Mouse (Mus musculus) myocyte (in vitro differentiated cells): ENCODE results near the gene Atp6v0d1. TPM values are rescaled to one million over a fixed set of nuclear protein-coding genes. Genes with fewer than 3 reads are reported as not detected.

Experiments
- H3K27me3 ChIP-seq: one replicate; pipeline ENCODE4 v1.6.1; 2011; ENCODE audit not compliant: control insufficient read depth, insufficient read depth, insufficient read length
- H3K36me3 ChIP-seq: one replicate; pipeline ENCODE4 v1.6.1; 2011; ENCODE audit not compliant: control insufficient read depth, insufficient read depth
- H3K4me2 ChIP-seq: one replicate; pipeline ENCODE4 v1.6.1; 2011; ENCODE audit warnings: low read depth, control low read depth
- H3K4me3 ChIP-seq: one replicate; pipeline ENCODE4 v1.5.1; 2011; ENCODE audit warnings: mild to moderate bottlenecking, control low read depth, moderate library complexity
- H3K79me2 ChIP-seq: one replicate; pipeline ENCODE4 v1.6.1; 2011; ENCODE audit not compliant: control insufficient read depth, insufficient read depth
- H3ac ChIP-seq: one replicate; pipeline ENCODE4 v1.6.1; 2011; ENCODE audit not compliant: control insufficient read depth, insufficient read length
- CEBPB ChIP-seq: IDR thresholded peaks from 2 replicates; pipeline ENCODE4 v1.6.1; 2011; ENCODE audit warnings: mild to moderate bottlenecking, moderate library complexity; ENCODE audit not compliant: poor library complexity, insufficient read depth, severe bottlenecking
- E2F4 ChIP-seq: IDR thresholded peaks from one replicate; pipeline ENCODE4 v1.6.1; 2011; ENCODE audit warnings: mild to moderate bottlenecking, control low read depth, moderate library complexity; ENCODE audit not compliant: insufficient read depth
- MAX ChIP-seq: IDR thresholded peaks from one replicate; pipeline ENCODE4 v1.6.1; 2011; ENCODE audit warnings: low read depth, mild to moderate bottlenecking, control low read depth
- MYOD1 ChIP-seq, 3 experiments: IDR thresholded peaks; one replicate each; pipeline ENCODE4 v1.6.1; 2011; ENCODE audit warnings: control low read depth in 2 of 3, low read depth in 2 of 3, mild to moderate bottlenecking in 2 of 3, moderate library complexity in 1 of 3; ENCODE audit not compliant: insufficient read length in 2 of 3, control insufficient read depth in 1 of 3
- MYOG ChIP-seq, 3 experiments: IDR thresholded peaks; one replicate each; pipeline ENCODE4 v1.6.1; 2011; ENCODE audit warnings: control low read depth in 2 of 3, low read depth in 2 of 3, mild to moderate bottlenecking in 2 of 3; ENCODE audit not compliant: insufficient read length in 2 of 3, control insufficient read depth in 1 of 3, insufficient read depth in 1 of 3
- POLR2A ChIP-seq: IDR thresholded peaks from one replicate; pipeline ENCODE4 v1.6.1; 2011; ENCODE audit warnings: low read depth, mild to moderate bottlenecking, control low read depth, moderate library complexity; ENCODE audit not compliant: insufficient read length
- POLR2AphosphoS2 ChIP-seq: IDR thresholded peaks from one replicate; pipeline ENCODE4 v1.6.1; 2011; ENCODE audit warnings: low read depth, control low read depth; ENCODE audit not compliant: insufficient read length
- REST ChIP-seq: IDR thresholded peaks from one replicate; pipeline ENCODE4 v1.6.1; 2011; ENCODE audit warnings: mild to moderate bottlenecking, control low read depth, moderate library complexity; ENCODE audit not compliant: insufficient read depth, insufficient read length
- SRF ChIP-seq: IDR thresholded peaks from one replicate; pipeline ENCODE4 v1.6.1; 2011; ENCODE audit warnings: low read depth; ENCODE audit not compliant: control insufficient read depth, insufficient read length
- TCF12 ChIP-seq: IDR thresholded peaks from one replicate; pipeline ENCODE4 v1.6.1; 2011; ENCODE audit warnings: mild to moderate bottlenecking, control low read depth; ENCODE audit not compliant: poor library complexity, insufficient read depth, severe bottlenecking
- TCF3 ChIP-seq: IDR thresholded peaks from one replicate; pipeline ENCODE4 v1.6.1; 2011; ENCODE audit warnings: low read depth, control low read depth; ENCODE audit not compliant: insufficient read length
- USF1 ChIP-seq: IDR thresholded peaks from one replicate; pipeline ENCODE4 v1.6.1; 2011; ENCODE audit warnings: low read depth, mild to moderate bottlenecking, control low read depth, moderate library complexity
- polyA plus RNA-seq: library from polyadenylated mRNA; unstranded; fragments of >200 nt; fragmentation: generic; extraction: Trizol; gene quantifications from one replicate; pipeline ENCODE4 v1.2.1, GENCODE M21; 2012; ENCODE audit warnings: missing spikeins

The Atp6v0d1 gene
- polyA plus RNA-seq, 1 experiment = 126 TPM

DNA sequence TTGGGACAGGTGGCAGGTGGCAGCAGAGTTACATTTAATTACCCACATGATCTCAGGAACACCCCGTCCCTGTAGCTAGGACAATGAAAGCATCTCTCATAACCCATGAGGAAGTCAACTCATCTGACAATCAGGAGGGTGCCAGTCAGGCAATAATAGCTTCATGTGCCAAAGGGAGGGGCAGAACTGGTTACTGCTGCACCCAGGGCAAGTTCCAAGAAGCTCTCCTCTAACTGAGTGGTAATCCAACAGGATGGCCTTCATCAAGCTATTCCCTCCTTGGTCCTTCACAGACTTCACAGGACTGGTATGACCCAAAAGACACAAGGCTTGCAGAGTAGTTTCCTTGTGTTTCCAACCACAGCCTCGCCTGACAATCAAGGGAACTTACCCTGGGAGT, 15.8 kb downstream of the Atp6v0d1 start:
- Histone ChIP-seq H3K4me3 (no peak overlapping the region), H3K27me3 (no peaks in the 10 kb centered on the region), H3K4me2 (no peak overlapping the region), H3ac (no peak overlapping the region), H3K79me2 (peaks cover 10% of the 10 kb centered on the region), H3K36me3 (no peaks in the 10 kb centered on the region)
- no peak for TF ChIP-seq SRF
- TF ChIP-seq USF1 = no peak
- no peak for TF ChIP-seq POLR2AphosphoS2
- no peak for TF ChIP-seq MYOG (IDR thresholded peaks at IDR 0.05; ENCODE audit: control insufficient read depth in 1 of 3, insufficient read depth in 1 of 3, insufficient read length in 2 of 3, low read depth in 2 of 3)

DNA sequence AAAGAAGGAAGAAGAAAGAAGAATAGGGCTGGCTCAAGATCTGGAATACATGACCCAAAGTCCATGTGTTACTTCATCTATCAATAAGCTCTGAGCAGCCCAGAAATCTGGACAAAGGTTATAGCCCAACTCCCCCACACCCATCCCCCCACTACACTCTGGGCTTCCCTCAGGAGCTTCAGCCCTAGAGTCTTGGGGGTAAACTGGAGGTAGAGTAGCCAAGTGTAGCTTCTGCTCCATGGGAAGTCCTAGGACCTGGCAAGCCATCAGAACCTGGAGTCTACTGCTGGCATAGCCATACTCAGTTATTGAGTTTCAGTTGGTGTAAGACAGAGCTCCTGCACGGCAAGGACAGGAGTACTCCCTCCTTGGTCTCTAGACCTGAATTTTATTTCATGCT, 16.3 kb downstream of the Atp6v0d1 start:
- peaks cover 10% of the 10 kb centered on the region for H3K79me2 ChIP-seq
- no peaks in the 10 kb centered on the region for H3K27me3 ChIP-seq
- H3K4me3 ChIP-seq = no peak overlapping the region
- no peak overlapping the region for H3ac ChIP-seq
- no peaks in the 10 kb centered on the region for H3K36me3 ChIP-seq
- H3K4me2 ChIP-seq = no peak overlapping the region
- TF ChIP-seq E2F4 (no peak), POLR2A (no peak), CEBPB (no peak), POLR2AphosphoS2 (no peak), TCF3 (no peak), MYOD1 (IDR thresholded peaks at IDR 0.05; ENCODE audit: control insufficient read depth in 1 of 3, insufficient read length in 2 of 3, low read depth in 2 of 3) (no peak), MYOG (IDR thresholded peaks at IDR 0.05; ENCODE audit: control insufficient read depth in 1 of 3, insufficient read depth in 1 of 3, insufficient read length in 2 of 3, low read depth in 2 of 3) (no peak), MAX (no peak), TCF12 (no peak), USF1 (no peak), SRF (no peak), REST (no peak)

DNA sequence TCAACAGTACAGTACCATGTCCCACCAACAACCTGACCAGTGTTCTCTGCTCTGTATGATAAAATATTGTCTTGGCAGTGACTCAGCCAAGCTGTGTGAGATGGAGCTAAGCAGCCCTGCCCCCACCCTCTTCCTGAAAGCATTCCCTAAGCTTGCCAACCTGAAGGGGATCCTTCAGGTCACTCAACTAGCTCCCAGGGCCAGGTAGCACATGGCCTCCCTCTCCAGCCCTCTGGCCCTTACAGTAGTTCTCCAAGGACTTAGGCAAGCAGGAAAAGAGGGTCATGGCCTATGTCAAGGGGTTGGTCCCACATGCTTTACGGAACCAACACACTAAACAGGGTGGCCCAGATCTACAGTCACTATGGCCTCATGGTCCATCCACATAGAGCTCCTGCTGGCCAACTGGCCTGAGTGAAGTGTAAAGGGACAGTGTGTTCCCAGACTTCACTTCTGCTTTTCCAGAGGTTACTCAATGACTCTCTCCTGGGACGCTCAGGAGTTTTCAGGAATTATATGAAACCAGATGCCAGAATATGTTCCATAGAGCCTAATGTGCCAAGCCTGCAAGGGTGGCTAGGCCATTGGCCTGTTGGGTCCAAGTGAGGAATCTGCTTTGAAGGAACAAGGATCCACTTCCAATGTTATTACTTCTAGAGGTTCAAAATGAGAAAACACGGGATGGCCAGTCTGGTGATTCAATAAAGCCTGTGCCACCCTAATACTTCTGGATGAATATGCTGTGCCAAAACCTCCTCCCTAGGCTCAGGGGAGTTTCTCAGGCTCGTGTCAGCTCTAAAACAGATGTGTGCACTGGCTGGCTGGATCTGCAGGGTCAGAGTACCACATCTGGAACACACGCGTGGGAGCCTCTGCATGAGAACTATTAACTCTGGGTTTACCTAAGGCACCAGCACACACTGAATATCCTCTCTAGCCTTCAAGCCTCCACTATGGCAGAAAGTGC, 19.2 kb downstream of the Atp6v0d1 start:
- no peaks in the 10 kb centered on the region for H3K27me3 ChIP-seq
- H3K4me2 ChIP-seq = peak overlapping the region; percentile 6
- peaks cover 4% of the 10 kb centered on the region for H3K36me3 ChIP-seq
- H3K4me3 ChIP-seq = no peak overlapping the region
- TF ChIP-seq REST (no peak), SRF (no peak), MAX (no peak), POLR2AphosphoS2 (no peak), MYOG (IDR thresholded peaks at IDR 0.05; ENCODE audit: control insufficient read depth in 1 of 3, insufficient read depth in 1 of 3, insufficient read length in 2 of 3, low read depth in 2 of 3) (no peak), TCF3 (no peak), E2F4 (no peak), MYOD1 (IDR thresholded peaks at IDR 0.05; ENCODE audit: control insufficient read depth in 1 of 3, insufficient read length in 2 of 3, low read depth in 2 of 3) (no peak), CEBPB (no peak), TCF12 (no peak), USF1 (no peak), POLR2A (no peak)
- peaks cover 13% of the 10 kb centered on the region for H3K79me2 ChIP-seq
- no peak overlapping the region for H3ac ChIP-seq

DNA sequence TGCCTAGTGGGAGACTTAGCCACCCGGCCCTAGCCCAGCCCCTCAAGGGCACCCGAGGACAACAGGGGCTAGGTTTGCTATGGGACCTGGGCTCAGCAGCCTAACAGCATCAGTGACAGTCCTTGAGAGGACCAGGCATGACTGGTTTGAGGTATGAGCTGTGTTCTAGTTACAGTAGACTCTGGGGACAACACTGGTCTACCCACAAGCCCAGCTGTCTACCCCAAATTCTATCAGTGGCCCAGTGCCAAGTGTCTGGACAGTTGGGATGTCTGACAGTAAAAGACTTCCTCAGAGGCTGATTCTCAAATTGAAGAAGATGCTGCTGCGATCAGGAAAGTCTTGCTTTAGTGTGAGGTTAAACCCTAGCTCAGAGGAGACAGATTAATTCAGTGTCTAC, 20.6 kb downstream of the Atp6v0d1 start:
- H3K27me3 ChIP-seq = no peaks in the 10 kb centered on the region

More for the DNA sequence above, 20.6 kb downstream of the Atp6v0d1 start:
- Histone ChIP-seq H3K4me3 (no peak overlapping the region), H3ac (no peak overlapping the region), H3K36me3 (peaks cover 4% of the 10 kb centered on the region), H3K4me2 (peak overlapping the region; percentile 47), H3K79me2 (peaks cover 7% of the 10 kb centered on the region)
- TF ChIP-seq USF1 = no peak
- peak in 2 of 3 experiments; percentile 59 to 65 for TF ChIP-seq MYOD1 (IDR thresholded peaks at IDR 0.05; ENCODE audit: control insufficient read depth in 1 of 3, insufficient read length in 2 of 3, low read depth in 2 of 3)
- peak in 1 of 3 experiments; percentile 65 for TF ChIP-seq MYOG (IDR thresholded peaks at IDR 0.05; ENCODE audit: control insufficient read depth in 1 of 3, insufficient read depth in 1 of 3, insufficient read length in 2 of 3, low read depth in 2 of 3)
- no peak for TF ChIP-seq CEBPB
